Mouse (Mus musculus): ENCODE measurements around the gene C1qtnf4. TPM values are rescaled to one million over a fixed set of nuclear protein-coding genes. Genes with fewer than 3 reads are reported as not detected.

The C1qtnf4 gene
- polyA plus RNA-seq, 1 experiment, result 1.6 TPM

DNA sequence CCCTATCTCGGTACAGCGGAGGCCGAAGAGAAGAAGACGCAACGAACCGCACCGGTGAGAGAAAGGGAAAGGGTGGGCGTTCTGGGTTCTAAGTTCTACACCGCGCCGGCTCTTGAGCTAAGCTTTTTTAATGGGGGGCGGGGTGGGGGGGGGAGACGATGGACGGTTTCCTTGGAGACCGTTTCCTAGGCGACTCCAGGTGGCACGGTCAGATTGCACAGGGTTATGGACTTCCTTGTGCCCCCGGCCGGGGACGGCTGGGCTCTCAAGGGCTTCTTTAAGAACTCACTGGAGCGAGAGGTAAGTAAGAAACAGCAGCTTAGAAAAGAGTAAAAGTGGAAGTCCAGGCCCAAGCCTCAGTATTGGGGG lies 19.2 kb downstream of the C1qtnf4 start:
- H3K4me1 ChIP-seq (ENCODE audit: control insufficient read depth, insufficient read depth, insufficient read length, low read length), result peaks cover 5% of the 10 kb centered on the region; the same call in 1 of the 2 replicates
- H3K4me3 ChIP-seq (ENCODE audit: insufficient read depth, low read depth, low read length), result peak overlapping the region; percentile 80
- peak overlapping the region; percentile 92 for H3K27ac ChIP-seq (replicated peaks; ENCODE audit: low read depth, low read length)

DNA sequence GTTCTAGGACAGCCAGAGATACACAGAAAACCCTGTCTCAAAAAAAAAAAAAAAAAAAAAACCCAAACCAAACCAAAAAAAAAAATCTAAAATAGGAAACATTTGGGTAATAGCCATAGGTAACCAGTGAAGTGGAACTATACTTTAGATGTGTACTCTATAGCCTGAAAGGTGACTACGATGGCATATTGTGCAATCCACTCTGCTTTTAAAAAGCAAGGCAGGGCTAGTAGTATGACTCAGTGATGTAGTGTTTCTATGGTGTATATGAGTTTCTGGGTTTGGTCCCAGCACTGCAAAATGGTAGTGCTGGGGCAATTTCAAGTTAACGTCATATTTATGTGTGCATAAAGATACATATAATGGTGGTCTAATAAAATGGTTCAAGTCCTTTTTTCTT lies 21.1 kb downstream of the C1qtnf4 start:
- H3K27ac ChIP-seq (replicated peaks; ENCODE audit: low read depth, low read length), result no peak overlapping the region
- H3K4me1 ChIP-seq (ENCODE audit: control insufficient read depth, insufficient read depth, insufficient read length, low read length), result peaks cover 5% of the 10 kb centered on the region; the same call in 1 of the 2 replicates
- H3K4me3 ChIP-seq (ENCODE audit: insufficient read depth, low read depth, low read length), result no peak overlapping the region

DNA sequence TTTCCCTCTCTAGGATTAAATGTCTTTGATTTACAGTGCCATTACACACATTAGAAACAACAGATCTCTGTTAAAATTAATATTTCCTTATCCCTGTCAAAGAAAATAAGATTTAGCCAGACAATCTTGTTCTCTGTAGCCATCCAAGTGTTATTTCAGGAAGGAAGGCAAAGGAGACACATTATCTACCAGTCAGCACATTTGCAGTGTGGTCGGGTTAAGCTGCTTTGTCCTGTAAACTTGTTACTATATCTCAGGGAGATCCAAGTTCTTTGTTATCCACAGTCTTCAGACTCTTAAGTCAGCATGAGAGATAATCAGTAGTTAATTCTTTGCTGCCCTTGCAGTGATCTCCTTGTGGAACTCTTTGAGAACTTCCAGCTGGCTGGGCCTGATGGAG lies 25.2 kb downstream of the C1qtnf4 start:
- no peak overlapping the region for H3K27ac ChIP-seq (replicated peaks; ENCODE audit: low read depth, low read length)
- H3K4me3 ChIP-seq (ENCODE audit: insufficient read depth, low read depth, low read length), result no peak overlapping the region
- H3K4me1 ChIP-seq (ENCODE audit: control insufficient read depth, insufficient read depth, insufficient read length, low read length), result peaks cover under 1% of the 10 kb centered on the region

DNA sequence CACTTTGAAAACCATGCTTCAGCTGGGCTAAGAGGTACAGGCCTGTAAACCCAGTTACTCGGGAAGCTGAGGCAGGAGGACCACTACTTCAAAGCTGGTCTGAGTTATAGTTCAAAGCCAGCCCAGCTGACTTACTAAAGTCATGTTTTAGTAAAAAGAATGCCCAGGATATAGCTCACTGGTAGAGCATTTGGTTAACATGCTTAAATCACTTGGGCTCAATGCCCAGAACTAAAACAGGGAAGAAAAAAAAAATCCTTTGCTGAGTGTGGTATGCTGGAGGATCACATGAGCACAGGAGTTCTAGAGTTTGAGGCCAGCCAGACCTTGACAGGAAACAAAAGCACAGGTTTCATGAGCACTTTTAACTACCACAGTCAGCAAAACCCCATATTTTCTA lies 26.0 kb downstream of the C1qtnf4 start:
- H3K4me1 ChIP-seq (ENCODE audit: control insufficient read depth, insufficient read depth, insufficient read length, low read length), result peaks cover 5% of the 10 kb centered on the region
- no peak overlapping the region for H3K4me3 ChIP-seq (ENCODE audit: insufficient read depth, low read depth, low read length)
- no peak overlapping the region for H3K27ac ChIP-seq (replicated peaks; ENCODE audit: low read depth, low read length)

DNA sequence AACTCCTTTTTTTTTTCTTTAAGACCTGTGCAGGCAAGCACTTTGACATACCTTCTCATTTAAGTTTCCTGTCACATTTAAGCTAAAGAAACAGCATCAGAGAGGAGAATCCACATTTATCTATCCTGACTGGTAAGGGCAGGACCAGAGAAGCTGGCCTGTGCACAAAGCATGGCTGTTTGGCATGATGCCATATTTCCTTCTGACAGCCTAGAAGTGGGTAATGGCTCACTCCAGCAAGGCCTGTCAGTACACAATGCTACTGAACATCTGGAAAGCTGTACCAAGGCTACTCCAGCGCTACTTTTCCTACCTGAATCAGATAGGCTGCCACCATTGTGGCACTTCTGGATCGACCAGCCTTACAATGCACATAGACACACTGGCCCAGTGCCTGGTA lies 28.0 kb downstream of the C1qtnf4 start:
- H3K4me3 ChIP-seq (ENCODE audit: insufficient read depth, low read depth, low read length), result no peak overlapping the region
- H3K4me1 ChIP-seq (ENCODE audit: control insufficient read depth, insufficient read depth, insufficient read length, low read length), result peaks cover 5% of the 10 kb centered on the region
- no peak overlapping the region for H3K27ac ChIP-seq (replicated peaks; ENCODE audit: low read depth, low read length)

DNA sequence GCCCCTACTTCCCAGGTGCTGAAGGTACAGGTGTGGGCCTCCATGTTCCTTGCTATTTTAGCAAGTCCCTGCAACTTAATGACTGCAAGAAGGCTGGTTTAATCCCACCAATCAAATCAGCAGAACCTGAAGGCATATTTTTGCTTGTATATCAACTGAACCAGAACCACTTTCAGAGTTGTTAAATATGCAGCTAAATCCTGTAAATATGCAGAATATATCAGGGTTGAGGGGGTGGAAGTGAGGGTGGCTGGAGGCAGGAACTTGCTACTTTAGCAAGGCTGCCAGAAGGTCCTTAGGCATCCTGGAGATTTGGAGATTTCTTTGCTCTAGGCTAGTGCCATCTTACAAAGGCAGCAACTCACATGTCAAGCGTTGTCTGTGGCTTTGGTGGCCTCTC lies 29.9 kb downstream of the C1qtnf4 start:
- no peak overlapping the region for H3K27ac ChIP-seq (replicated peaks; ENCODE audit: low read depth, low read length)
- H3K4me1 ChIP-seq (ENCODE audit: control insufficient read depth, insufficient read depth, insufficient read length, low read length), result peaks cover 5% of the 10 kb centered on the region
- 0 out of 2 replicates have a peak overlapping the region, but pooled peaks have one; percentile 28 for H3K4me3 ChIP-seq (ENCODE audit: insufficient read depth, low read depth, low read length)

DNA sequence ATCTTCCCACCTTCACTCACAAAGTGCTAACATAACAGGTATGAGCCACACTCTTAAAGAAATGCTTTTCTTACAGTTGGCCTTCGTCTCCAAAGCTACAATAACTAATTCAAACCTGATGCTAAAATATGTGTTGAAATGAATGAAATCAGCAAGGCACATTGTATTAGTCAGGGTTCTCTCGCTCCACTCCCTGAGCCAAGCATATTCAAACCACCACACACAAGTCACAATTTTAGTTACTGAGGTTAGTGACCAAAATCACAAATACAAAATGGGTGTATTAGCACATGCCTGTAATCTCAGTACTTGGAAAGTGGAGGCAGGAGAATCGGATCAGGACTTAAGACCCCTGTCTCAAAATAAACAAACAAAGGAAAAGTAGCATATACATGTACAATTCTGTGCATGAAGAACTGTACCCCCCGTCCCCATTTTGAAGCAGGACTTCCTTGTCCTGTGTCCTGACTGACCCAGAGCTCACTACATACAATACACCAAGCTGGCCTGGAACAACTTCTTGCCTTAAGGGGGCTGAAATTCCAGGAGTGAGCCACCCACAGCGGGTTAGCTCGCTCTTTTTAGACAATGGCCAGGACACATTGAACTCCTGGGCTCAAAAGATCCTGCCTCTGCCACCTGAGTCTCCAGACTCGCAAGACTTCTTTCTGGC lies 31.0 kb downstream of the C1qtnf4 start:
- peak overlapping the region; percentile 85 for H3K27ac ChIP-seq (replicated peaks; ENCODE audit: low read depth, low read length)
- peak overlapping the region; percentile 96 for H3K4me3 ChIP-seq (ENCODE audit: insufficient read depth, low read depth, low read length)
- peaks cover 5% of the 10 kb centered on the region for H3K4me1 ChIP-seq (ENCODE audit: control insufficient read depth, insufficient read depth, insufficient read length, low read length)

DNA sequence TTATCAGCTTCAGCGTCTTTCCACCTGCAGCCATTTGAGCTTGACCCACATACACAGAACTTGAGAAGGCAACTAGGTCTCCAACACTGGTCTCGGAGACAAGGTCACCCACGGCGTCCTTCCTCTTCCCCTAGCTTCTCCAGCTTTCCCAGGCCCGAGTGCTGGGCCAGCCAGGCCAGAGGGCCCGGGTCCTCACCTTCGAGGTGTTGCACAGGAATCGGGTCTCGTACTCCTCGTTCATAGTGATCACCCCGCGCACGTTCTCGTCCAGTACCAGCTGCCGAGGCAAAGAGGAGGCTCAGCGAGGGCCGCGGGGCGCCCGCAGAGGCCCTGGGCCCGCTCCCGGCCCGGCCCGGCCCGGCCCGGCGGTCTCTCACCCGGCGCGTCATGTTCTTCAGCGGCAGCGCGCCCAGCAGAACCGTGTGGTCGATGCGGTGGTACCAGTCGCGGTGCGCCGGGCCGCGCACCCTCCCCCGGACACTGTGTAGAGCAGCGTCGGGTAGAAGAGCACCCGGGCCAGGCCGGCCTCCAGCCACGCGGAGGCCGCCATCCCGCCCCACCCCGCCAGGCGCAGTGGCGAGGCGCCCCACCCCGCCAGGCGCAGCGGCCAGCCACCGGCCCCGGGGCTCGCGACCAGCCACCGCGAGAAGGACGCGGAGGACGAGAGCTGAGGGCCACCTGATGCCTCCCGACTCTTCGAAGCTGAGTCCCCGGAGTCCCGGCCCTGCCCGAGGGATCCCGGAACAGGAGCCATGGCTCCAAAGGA lies 31.8 kb downstream of the C1qtnf4 start:
- peak overlapping the region; percentile 85 for H3K27ac ChIP-seq (replicated peaks; ENCODE audit: low read depth, low read length)
- peaks cover 5% of the 10 kb centered on the region for H3K4me1 ChIP-seq (ENCODE audit: control insufficient read depth, insufficient read depth, insufficient read length, low read length)
- H3K4me3 ChIP-seq (ENCODE audit: insufficient read depth, low read depth, low read length), result peak overlapping the region; percentile 96

DNA sequence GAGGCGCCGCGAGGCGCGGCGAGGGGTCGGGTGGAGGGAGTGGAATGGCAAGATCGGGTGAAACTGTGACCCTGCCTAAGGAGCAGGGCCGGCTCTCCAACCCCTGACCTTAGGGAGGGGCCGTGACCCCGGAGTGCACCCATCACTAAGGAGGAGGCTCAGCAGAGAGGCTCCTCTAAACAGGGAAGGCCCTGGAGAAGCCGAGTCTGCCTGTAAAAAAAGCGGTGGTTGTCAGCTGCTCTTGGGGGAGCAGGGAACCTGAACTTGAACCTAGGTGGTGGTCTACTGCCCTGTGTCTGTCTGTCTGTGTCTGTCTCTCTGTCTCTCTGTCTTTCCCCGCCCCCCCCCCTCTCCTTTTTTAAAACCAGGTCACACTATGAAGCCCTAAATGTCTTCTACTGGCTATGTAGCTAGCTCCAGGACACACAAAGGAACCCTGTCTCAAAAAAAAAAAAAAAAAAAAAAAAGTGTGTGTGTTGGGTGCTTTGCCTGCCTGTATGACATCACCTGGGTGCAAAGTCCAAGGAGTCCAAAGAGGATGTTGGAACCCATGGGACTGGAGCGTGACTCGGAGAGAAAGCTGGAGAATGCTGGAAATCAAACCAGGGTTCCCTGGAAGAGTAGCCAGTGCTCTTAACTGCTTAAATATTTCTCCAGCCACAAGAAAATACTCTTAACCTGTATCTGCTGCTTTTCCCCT lies 32.5 kb downstream of the C1qtnf4 start:
- H3K27ac ChIP-seq (replicated peaks; ENCODE audit: low read depth, low read length), result peak overlapping the region; percentile 85
- H3K4me1 ChIP-seq (ENCODE audit: control insufficient read depth, insufficient read depth, insufficient read length, low read length), result peaks cover 5% of the 10 kb centered on the region
- H3K4me3 ChIP-seq (ENCODE audit: insufficient read depth, low read depth, low read length), result peak overlapping the region; percentile 96

DNA sequence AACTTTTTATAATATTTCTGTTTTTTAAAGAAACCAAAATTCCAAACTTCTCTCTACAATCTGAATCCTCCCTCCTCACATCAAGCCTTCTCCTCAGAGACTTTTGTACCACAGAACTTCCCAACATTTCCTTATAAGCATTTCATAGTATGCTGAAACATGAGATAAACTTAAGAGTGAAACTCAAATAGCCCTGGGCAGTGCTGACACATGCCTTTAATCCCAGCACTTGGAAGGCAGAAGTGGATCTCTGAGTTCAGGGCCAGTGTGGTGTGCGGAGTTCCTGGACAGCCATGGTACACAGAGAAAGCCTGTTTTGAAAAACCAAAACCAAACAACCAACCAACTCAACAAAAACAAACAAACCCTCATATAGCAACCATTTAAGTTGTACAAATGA lies 35.5 kb downstream of the C1qtnf4 start:
- no peak overlapping the region for H3K27ac ChIP-seq (replicated peaks; ENCODE audit: low read depth, low read length)
- H3K4me3 ChIP-seq (ENCODE audit: insufficient read depth, low read depth, low read length), result no peak overlapping the region
- H3K4me1 ChIP-seq (ENCODE audit: control insufficient read depth, insufficient read depth, insufficient read length, low read length), result peaks cover 2% of the 10 kb centered on the region; the same call in 1 of the 2 replicates

DNA sequence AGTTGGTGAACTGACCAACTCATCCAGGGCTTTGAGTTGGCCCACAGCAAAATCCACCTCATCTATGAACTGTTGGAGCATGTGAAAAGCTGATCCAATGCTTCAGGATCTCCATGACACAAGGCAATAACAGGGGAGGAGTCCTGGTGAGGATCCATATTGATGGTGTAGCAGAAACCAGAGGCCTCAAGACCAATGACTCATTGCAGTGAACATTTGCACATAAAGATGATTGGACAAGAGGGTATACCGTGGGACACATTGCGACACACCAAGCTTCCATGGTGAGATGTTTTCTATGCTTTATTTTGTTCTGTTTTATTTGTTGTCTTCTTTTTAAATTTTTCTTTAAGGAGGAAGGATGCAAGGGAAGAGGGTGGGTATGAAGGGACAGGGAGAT lies 37.0 kb downstream of the C1qtnf4 start:
- Histone ChIP-seq H3K4me1 (ENCODE audit: control insufficient read depth, insufficient read depth, insufficient read length, low read length) (no peaks in the 10 kb centered on the region), H3K27ac (replicated peaks; ENCODE audit: low read depth, low read length) (no peak overlapping the region), H3K4me3 (ENCODE audit: insufficient read depth, low read depth, low read length) (no peak overlapping the region)

DNA sequence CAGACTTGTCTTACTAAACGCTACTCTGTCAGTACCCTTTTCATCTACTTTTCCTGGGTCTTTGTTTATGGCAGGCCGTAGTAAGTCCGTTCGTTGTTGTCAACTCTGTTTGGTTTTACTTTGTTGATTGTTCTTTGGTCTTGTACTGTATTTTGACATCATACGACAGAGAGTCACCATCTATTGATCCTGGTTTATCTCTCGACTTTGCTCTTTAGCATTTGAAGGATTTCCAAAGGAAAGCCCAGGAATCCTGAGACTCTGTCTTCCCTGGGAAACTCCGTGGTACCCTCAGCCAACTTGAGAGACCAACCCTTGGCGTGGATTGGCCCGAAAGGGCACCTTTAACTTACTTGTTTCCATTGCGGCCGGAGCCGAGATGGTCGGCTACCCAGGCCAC lies 42.9 kb downstream of the C1qtnf4 start:
- Histone ChIP-seq H3K4me1 (ENCODE audit: control insufficient read depth, insufficient read depth, insufficient read length, low read length) (no peaks in the 10 kb centered on the region), H3K4me3 (ENCODE audit: insufficient read depth, low read depth, low read length) (no peak overlapping the region), H3K27ac (replicated peaks; ENCODE audit: low read depth, low read length) (no peak overlapping the region)

DNA sequence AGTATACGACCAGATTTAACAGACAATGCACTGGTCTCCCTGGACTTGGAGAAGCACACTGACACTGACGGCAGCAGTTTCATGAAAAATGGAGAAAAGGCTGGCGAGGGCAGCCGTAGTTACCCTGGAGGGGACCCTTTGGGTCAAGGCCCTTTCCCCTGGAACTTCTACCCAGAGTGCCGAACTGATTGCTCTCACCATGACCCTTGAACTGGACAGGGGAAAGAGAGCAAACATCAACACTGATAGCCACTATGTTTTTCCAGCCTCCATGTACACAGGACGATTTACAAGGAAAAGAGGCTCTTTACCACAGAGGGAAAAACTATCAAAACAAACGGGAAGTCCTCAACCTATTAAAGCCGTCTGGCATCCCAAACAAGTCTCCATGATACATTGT lies 46.2 kb downstream of the C1qtnf4 start:
- Histone ChIP-seq H3K4me1 (ENCODE audit: control insufficient read depth, insufficient read depth, insufficient read length, low read length) (no peaks in the 10 kb centered on the region), H3K27ac (replicated peaks; ENCODE audit: low read depth, low read length) (no peak overlapping the region), H3K4me3 (ENCODE audit: insufficient read depth, low read depth, low read length) (no peak overlapping the region)

DNA sequence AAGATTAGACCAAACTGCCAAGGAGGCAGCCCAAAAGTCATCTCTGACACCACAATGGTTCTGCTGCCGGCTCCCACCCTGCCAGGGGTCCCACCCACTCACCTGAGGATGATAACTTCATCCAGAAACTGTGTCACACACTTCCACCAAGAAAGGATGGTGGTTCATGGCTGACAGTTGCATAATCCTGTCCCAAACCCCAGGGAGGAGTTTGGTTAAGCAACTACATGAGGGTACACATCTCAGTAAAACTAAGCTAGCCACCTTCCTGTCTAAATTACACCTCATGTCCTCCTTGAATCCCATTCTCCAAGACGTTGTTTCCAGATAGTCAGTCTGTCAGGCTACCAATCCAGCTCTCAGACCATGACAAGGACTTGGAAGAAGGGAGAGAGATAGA lies 46.6 kb downstream of the C1qtnf4 start:
- H3K4me3 ChIP-seq (ENCODE audit: insufficient read depth, low read depth, low read length), result no peak overlapping the region
- H3K4me1 ChIP-seq (ENCODE audit: control insufficient read depth, insufficient read depth, insufficient read length, low read length), result no peaks in the 10 kb centered on the region
- no peak overlapping the region for H3K27ac ChIP-seq (replicated peaks; ENCODE audit: low read depth, low read length)

DNA sequence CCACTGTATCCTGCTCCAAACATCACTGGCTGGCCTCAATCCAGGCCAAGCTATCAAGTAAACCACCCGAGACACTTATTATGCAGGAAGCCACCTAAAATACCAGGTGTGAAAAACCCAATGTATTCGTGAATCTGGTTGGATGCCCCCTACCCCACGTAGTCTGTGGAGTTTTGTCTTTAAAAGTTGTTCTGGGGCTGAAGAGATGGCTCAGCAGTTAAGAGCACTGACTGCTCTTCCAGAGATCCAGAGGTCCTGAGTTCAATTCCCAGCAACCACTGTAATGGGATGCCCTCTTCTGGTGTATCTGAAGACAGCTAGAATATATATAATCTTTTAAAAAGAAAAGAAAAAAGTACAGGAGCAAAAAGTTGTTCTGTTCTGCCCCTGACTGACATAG lies 52.7 kb downstream of the C1qtnf4 start:
- Histone ChIP-seq H3K27ac (replicated peaks; ENCODE audit: low read depth, low read length) (no peak overlapping the region), H3K4me3 (ENCODE audit: insufficient read depth, low read depth, low read length) (no peak overlapping the region), H3K4me1 (ENCODE audit: control insufficient read depth, insufficient read depth, insufficient read length, low read length) (peaks cover 6% of the 10 kb centered on the region; the same call in 1 of the 2 replicates)
